Mouse (Mus musculus) liver, embryonic 11.5 days (tissue): ENCODE results near the gene Tnks1bp1. TPM values are rescaled to one million over a fixed set of nuclear protein-coding genes. Genes with fewer than 3 reads are reported as not detected.

Source experiments
- ATAC-seq: fragments of 200-750 bp; cut with Nextera tagmentation; replicated peaks from 2 replicates; pipeline ENCODE4 v1.8.0; 2017; ENCODE audit warnings: moderate number of reproducible peaks, mild to moderate bottlenecking, moderate TSS enrichment, moderate library complexity; ENCODE audit not compliant: low FRiP score
- DNase-seq: peaks from one replicate; pipeline ENCODE4 v3.0.0-alpha.2; 2017; ENCODE audit warnings: low spot score
- H3K27ac ChIP-seq: fragments of 300-500 bp; sonication (generic); 2 replicates; pipeline ENCODE4 v1.5.1; 2014; ENCODE audit warnings: mild to moderate bottlenecking, low read depth, low read length, control low read depth
- H3K27me3 ChIP-seq: fragments of 300-500 bp; sonication (generic); replicated peaks from 2 replicates; pipeline ENCODE4 v1.6.1; 2014; ENCODE audit warnings: low read length, mixed read lengths; ENCODE audit not compliant: control insufficient read depth, insufficient read depth
- H3K36me3 ChIP-seq: fragments of 300-500 bp; sonication (generic); 2 replicates; pipeline ENCODE4 v1.6.1; 2014; ENCODE audit warnings: mild to moderate bottlenecking, low read length, moderate library complexity, mixed read lengths; ENCODE audit not compliant: control insufficient read depth, insufficient read depth
- H3K4me1 ChIP-seq: fragments of 300-500 bp; sonication (generic); replicated peaks from 2 replicates; pipeline ENCODE4 v1.6.1; 2014; ENCODE audit warnings: low read length, mixed read lengths; ENCODE audit not compliant: control insufficient read depth, insufficient read depth
- H3K4me2 ChIP-seq: fragments of 300-500 bp; sonication (generic); 2 replicates; pipeline ENCODE4 v1.6.1; 2014; ENCODE audit warnings: mild to moderate bottlenecking, control low read depth, moderate library complexity
- H3K4me3 ChIP-seq: fragments of 300-500 bp; sonication (generic); 2 replicates; pipeline ENCODE4 v1.5.1; 2014; ENCODE audit warnings: low read depth, low read length, control low read depth
- H3K9ac ChIP-seq: fragments of 300-500 bp; sonication (generic); 2 replicates; pipeline ENCODE4 v1.6.1; 2014; ENCODE audit warnings: low read depth, low read length, control low read depth
- H3K9me3 ChIP-seq: fragments of 300-500 bp; sonication (generic); 2 replicates; pipeline ENCODE4 v1.6.1; 2016; ENCODE audit warnings: low read length, inconsistent platforms, mixed read lengths; ENCODE audit not compliant: control insufficient read depth
- WGBS: fragments of 180-500 bp; shearing (Covaris S2); extraction: QIAGEN DNeasy Blood & Tissue Kit; methylation state at CpG from one replicate; pipeline ENCODE4 v1.1.7; 2014; 5-methylcytosine and 5-hydroxymethylcytosine counted together
- polyA plus RNA-seq: library from polyadenylated mRNA; unstranded; fragments of >200 nt; fragmentation: Nextera tagmentation; extraction: Ambion mirVana; gene quantifications from 2 replicates; pipeline ENCODE4 v1.2.1, GENCODE M21; 2014

Gene Tnks1bp1
- 3.4 and 3.7 TPM in 2 replicates for polyA plus RNA-seq

DNA sequence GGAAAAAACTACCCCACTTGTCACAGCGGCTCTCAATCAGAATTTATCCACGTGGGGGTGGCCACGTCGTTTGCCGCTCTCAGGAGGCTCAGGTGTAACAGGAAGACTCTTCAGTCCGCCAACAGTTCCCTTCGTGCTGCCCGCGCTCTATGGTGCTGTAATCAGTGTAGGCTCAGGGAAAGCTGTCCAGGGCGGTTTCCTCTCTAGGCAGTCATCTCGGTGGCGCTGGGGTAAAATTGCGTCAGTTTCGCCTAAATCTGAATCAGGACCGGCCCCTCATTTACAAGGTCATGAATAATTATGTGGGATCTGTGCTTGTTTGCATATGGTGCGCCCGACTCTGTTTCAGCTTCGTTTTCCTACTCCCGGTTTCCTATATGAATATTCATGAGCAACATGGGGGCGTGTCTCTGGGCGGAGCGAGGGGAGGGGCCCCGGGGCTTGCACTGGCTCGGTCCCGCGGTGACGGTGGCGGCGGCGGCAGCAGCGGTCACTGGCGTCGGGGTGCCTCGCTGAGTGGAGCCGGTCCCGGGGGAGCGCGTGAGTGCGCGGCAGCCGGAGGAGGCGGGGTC lies at the start of gene Tnks1bp1:
Gene Tnks1bp1, plus strand, starts transcription at position 427 of the 572 bp plus-strand sequence.
- Histone ChIP-seq H3K4me2 (peak within 1 kb of the TSS; percentile 96), H3K27me3 (no peaks in the 10 kb centered on the region), H3K9me3 (no peaks in the 10 kb centered on the region), H3K36me3 (peaks cover 35% of the 10 kb centered on the region), H3K9ac (peak within 1 kb of the TSS; percentile 71), H3K4me1 (peaks cover 14% of the 10 kb centered on the region), H3K4me3 (peak within 1 kb of the TSS; percentile 72), H3K27ac (peak within 1 kb of the TSS; percentile 44)
- 1% methylated on average over 42 of the region's 42 CpGs for WGBS
- peak; percentile 92 for DNase-seq
- ATAC-seq: peak; percentile 87

DNA sequence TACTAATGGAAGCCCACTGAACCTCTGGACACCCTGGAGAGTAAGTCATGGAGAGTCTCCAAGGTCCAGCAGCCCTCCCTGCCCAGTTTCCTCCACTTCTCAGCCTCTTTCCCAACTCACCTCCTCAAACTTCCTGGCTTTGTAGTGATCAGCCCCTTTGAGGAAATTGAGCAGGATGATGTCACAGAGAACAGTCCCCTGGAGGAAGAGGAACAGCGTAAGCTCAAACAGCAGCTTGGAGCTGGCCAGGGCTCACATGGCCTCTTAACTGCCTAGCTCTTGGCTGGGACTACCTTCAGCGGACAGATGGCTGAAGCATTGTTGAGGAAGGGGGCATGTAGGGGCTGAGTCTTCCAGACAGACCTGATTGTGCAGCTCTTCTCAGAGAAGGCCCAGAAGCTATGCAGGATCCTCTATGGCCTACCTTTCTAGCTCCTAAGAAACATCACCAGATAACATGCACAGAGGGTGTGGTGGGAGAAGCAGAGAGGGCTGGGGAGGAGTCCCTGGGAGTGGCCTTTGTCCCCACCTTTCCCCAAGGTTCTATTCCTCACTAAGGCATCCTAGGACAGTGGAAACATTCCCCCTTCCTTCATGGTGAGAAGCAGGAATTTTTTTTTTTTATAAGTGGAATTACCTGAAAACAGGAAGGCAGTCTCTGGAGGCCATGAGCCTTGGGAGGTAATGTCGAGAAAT lies 48.2 kb upstream of the Tnks1bp1 start:
- peaks cover 22% of the 10 kb centered on the region for H3K4me1 ChIP-seq
- no peak overlapping the region for H3K27ac ChIP-seq
- no peaks in the 10 kb centered on the region for H3K36me3 ChIP-seq
- ATAC-seq (0 out of 2 replicates have a peak, but pooled peaks have one; percentile 27), DNase-seq (no peak)
- H3K4me3 ChIP-seq: no peak overlapping the region
- no peak overlapping the region for H3K9ac ChIP-seq
- H3K4me2 ChIP-seq: no peak overlapping the region
- WGBS: 61% methylated on average over 3 of the region's 3 CpGs
- no peaks in the 10 kb centered on the region for H3K27me3 ChIP-seq
- H3K9me3 ChIP-seq: no peaks in the 10 kb centered on the region

DNA sequence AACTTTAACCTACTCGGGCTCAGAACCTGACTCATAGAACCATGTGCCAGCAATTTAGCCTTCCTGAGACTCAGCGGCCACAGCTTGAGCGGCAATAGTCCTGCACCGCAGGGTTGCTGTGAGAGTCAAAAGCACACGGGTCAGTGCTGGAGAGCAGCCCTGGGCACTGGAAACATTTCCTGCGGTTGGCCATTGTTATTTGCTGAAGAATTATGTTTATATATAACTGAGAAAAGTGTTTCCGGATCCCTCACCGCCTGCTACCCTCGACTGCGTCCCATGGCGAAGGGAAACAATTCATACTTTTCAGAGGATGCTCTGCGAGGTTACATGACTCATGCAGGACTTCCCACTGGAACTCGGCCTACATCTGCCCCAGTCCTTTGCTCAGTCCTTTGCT lies 46.3 kb upstream of the Tnks1bp1 start:
- Histone ChIP-seq H3K4me3 (no peak overlapping the region), H3K36me3 (no peaks in the 10 kb centered on the region), H3K27me3 (no peaks in the 10 kb centered on the region), H3K9me3 (no peaks in the 10 kb centered on the region), H3K4me2 (no peak overlapping the region), H3K9ac (no peak overlapping the region), H3K27ac (no peak overlapping the region), H3K4me1 (peaks cover 16% of the 10 kb centered on the region)
- ATAC-seq (no peak), DNase-seq (no peak)
- WGBS: 81% methylated on average over 13 of the region's 13 CpGs

DNA sequence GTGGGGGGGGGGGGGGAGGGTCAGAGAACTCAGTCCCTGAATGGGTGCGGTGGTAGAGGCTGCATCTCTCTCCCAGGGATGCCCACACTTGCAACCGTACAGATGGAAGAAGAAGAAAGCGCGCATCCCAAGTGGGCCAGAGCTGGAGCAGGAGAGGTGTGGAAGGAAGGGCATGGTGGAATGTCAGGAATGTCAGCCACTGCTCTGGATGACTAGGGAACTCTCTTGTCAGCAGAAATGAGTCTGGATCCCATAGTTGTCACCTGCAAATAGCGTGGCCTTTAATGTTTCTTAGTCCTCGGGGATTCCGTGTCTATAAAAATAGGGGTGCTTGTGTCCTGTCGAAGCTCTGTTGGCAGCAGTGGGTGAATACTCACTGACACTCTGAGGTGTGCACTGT lies 45.2 kb upstream of the Tnks1bp1 start:
- Histone ChIP-seq H3K27ac (no peak overlapping the region), H3K4me3 (no peak overlapping the region), H3K9ac (no peak overlapping the region), H3K36me3 (no peaks in the 10 kb centered on the region), H3K4me2 (no peak overlapping the region), H3K9me3 (no peaks in the 10 kb centered on the region), H3K27me3 (no peaks in the 10 kb centered on the region), H3K4me1 (peaks cover 13% of the 10 kb centered on the region)
- no peak for ATAC-seq
- no peak for DNase-seq
- WGBS: 69% methylated on average over 8 of the region's 8 CpGs

DNA sequence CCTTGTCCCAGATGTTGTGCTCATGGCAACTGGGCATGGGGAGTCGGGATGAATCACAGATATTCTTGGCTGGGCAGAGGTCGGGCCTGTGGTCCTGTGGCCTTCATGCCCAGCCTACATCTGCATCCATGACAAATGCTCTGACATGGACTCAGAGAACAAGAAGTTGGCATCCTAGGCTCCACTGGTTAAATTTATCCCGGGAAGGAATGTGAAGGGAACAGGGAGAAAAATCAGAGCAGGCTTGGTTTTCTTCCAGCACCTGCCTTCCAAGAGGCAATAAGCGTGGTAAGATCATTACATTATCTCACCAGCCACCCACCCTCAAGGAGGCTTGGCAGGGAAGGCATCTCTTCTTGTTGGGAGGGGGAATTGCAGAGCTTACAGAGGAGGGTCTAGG lies 43.5 kb upstream of the Tnks1bp1 start:
- Histone ChIP-seq H3K27ac (no peak overlapping the region), H3K4me1 (peaks cover 11% of the 10 kb centered on the region), H3K9ac (no peak overlapping the region), H3K4me2 (no peak overlapping the region), H3K27me3 (no peaks in the 10 kb centered on the region), H3K4me3 (no peak overlapping the region), H3K36me3 (no peaks in the 10 kb centered on the region), H3K9me3 (no peaks in the 10 kb centered on the region)
- DNase-seq (no peak), ATAC-seq (no peak)
- WGBS: 70% methylated on average over 4 of the region's 4 CpGs

DNA sequence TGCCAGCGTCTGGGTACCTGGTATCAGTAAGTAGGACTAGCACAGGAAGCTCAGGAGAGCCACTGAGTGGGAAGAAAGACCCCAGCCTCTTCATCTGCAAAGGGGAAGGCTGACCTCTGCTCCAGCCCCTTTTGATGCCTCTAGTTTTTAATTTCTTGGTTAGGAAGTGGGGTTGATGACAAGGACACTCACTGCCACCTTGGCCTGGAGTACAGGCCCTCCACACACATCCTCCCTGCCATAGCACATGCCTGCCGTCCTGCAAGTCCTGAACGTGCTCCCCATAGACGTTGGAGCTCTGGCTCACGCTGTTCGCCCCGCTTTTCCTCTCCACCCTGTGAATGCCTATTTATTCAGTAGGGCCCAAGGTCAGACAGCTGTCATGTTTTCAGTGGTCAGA lies 41.2 kb upstream of the Tnks1bp1 start:
- WGBS: 87% methylated on average over 7 of the region's 7 CpGs
- H3K4me3 ChIP-seq: no peak overlapping the region
- H3K9me3 ChIP-seq: no peaks in the 10 kb centered on the region
- DNase-seq (no peak), ATAC-seq (no peak)
- H3K36me3 ChIP-seq: no peaks in the 10 kb centered on the region
- peaks cover 6% of the 10 kb centered on the region for H3K4me1 ChIP-seq
- H3K4me2 ChIP-seq: no peak overlapping the region
- no peaks in the 10 kb centered on the region for H3K27me3 ChIP-seq
- H3K9ac ChIP-seq: no peak overlapping the region
- no peak overlapping the region for H3K27ac ChIP-seq

DNA sequence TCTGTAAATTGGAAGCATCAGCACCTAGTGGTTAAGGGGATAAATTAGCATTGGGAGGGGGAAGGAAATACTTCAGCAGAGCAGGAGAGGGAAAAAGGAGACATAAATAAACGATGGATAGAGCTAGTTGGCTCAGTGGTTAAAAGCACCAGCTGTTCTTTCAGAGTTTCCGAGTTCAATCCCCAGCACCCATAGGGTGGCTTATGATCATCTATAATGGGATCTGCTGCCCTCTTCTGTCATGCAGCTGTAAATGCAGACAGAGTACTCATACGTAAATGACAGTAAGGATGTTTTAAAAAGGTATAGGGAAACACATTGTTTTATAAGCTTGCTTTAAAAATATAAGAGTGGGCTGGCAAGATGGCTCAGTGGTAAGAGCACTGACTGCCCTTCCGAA lies 40.1 kb upstream of the Tnks1bp1 start:
- Histone ChIP-seq H3K9me3 (no peaks in the 10 kb centered on the region), H3K4me3 (no peak overlapping the region), H3K27me3 (no peaks in the 10 kb centered on the region), H3K27ac (no peak overlapping the region), H3K36me3 (no peaks in the 10 kb centered on the region), H3K4me1 (peaks cover 12% of the 10 kb centered on the region), H3K9ac (no peak overlapping the region), H3K4me2 (no peak overlapping the region)
- no peak for DNase-seq
- WGBS: 22% methylated on average over 4 of the region's 4 CpGs
- ATAC-seq: no peak

DNA sequence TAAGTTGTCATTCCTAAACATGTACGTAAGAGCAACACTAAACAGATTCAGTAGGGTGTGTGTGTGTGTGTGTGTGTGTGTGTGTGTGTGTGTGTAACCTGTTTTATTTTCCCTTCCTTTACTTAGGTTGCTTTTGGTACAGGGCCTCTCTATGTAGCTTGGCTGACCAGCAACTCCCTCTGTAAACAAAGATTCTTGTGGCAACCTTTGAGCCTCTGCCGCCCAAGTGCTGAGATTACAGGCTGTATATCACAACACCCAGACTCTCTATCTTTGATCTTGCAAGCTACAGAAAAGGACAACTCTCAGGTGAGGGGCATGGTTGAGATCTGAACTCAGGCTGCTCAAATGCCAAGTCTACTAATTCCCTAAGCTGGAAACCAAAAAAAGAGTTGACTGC lies 38.6 kb upstream of the Tnks1bp1 start:
- H3K4me1 ChIP-seq: peaks cover 23% of the 10 kb centered on the region
- no peaks in the 10 kb centered on the region for H3K36me3 ChIP-seq
- no peaks in the 10 kb centered on the region for H3K9me3 ChIP-seq
- H3K4me3 ChIP-seq: no peak overlapping the region
- WGBS: 54% methylated on average over 2 of the region's 2 CpGs
- ATAC-seq (no peak), DNase-seq (no peak)
- no peaks in the 10 kb centered on the region for H3K27me3 ChIP-seq
- no peak overlapping the region for H3K27ac ChIP-seq
- H3K9ac ChIP-seq: no peak overlapping the region
- no peak overlapping the region for H3K4me2 ChIP-seq
